Mouse (Mus musculus) lung, postnatal 0 days (tissue): ENCODE measurements around the gene Ufsp1.

Experiments used
- CTCF ChIP-seq: IDR thresholded peaks from 2 replicates; pipeline ENCODE4 v1.5.1; 2016; ENCODE audit warnings: antibody characterized with exemption, mild to moderate bottlenecking
- EP300 ChIP-seq: IDR thresholded peaks from 2 replicates; pipeline ENCODE4 v1.6.1; 2016; ENCODE audit warnings: antibody characterized with exemption, mild to moderate bottlenecking, control low read depth

GRCm38 (mm10) chr5:137320996-137321395 is 26.6 kb downstream of the Ufsp1 start:
- no peak for TF ChIP-seq CTCF
- no peak for TF ChIP-seq EP300
